Mouse (Mus musculus) lung, postnatal 36 days (tissue): ENCODE results near the gene Guca2b.

ENCODE experiments used
- DNase-seq: peaks from one replicate; pipeline ENCODE4 v3.0.0; 2022; ENCODE audit warnings: mixed read lengths

The Guca2b gene

GRCm38 (mm10) chr4:119658731-119659130, at the start of gene Guca2b:
Guca2b (minus strand) TSS chr4:119658954.
- no peak for DNase-seq

DNA sequence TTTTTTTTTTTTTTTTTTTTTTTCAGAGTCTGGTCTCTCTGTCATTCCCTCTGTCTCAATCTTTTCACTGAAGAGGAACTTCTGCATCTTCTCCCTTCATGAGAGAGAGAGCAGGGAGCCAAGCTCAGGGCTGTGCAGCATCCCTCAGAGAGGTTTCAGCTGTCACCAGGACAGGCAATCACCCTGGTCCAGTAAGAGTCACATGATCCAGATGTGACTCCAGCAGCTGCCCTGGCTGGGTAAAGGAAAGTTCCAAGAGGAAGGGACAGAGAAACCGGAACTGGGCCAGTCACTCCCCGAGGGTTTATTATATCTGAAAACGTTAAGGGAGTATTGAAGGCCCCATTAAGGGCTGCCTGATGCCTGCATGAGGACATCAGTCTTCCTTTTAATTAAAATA, 49.0 kb upstream of the Guca2b start:
- DNase-seq = peak; percentile 13

DNA sequence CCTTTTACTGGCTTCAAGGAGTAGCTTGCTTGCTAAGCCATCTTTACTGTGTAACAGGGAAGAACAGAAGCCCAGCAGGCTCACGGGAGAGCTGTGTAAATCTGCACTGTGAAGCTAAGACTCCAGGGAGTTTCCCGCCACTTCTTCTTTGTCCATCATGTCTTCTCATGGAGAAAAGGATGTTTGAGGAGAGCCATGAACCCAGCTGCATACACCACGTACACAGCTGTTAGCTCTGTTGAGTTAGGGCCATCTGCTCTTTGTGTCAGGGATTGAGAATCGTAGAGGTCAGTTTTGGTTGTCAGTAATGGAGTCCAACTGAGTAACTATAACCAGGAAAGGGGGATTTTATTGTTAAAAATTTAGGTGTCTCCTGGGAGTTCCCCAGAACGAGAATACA, 48.6 kb upstream of the Guca2b start:
- no peak for DNase-seq

DNA sequence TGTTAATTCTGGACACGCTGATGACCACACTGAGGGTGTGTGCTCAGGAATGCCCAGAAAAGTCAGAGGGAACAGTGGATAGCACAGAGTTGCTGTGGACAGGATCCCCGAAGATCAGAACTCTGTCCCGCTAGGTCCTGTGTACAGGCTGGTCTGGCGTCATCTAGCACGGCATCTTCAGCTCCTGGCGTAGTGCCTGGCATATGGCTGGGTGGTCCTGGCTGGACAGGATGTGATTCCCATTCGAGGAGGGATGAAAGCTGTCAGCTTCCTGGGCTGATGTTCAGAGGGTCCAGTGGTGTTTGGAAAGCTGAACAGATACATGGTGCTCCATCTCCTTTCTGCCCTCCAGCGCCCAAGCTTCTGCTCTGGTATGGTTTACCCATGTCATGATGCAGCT, 45.2 kb upstream of the Guca2b start:
- no peak for DNase-seq

DNA sequence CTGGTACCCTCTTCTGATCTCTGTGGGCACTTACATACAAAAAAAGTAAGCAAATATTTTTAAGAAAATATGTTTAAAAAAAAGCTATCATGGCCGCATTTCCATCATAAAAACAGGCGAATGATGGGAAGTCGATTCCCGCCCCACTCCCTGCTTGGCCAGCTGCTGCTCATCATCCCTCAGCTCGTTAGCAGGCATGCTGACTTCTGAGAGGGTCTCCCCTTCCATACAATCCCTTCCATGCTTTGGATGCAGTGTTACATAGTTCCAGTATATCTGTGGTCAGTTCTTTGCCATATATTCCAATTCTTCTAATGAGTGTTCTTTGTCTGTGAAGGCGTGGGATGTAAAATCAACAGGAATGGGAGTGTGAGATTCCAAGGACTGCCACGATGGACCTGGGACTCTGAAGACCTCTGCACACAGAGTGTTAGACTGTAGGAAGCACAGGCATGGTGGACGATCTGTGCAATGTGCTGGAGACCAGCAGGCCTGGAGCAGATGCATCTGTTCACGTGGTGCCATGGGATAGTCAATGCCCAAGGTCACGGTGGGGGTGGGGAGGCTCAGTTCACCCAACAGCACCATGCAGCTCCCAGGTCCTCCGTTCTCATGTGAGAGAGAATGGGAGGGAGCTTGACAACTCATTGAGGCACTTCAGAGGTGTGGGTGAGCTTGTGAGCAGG, 42.7 kb upstream of the Guca2b start:
- DNase-seq = no peak

DNA sequence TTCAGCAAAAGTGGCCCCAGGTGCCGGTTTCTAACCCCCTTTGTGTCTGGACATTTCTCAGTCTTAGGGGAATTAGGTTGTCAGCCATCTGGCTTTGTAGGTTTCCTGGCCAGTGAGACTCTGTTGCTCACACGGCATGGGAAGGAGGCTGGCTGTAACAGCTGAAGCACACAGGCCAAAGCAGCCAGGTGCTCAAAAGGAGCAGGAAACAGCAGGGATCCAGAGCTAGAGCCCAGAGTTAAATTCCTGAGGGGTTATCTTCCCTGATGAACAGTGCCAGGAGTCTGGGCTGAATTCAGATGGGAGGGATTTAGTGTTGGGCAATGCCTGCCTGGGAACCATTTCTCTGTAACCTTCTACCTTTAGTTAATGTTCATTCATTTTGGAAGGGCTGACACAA, 39.6 kb upstream of the Guca2b start:
- DNase-seq = no peak

DNA sequence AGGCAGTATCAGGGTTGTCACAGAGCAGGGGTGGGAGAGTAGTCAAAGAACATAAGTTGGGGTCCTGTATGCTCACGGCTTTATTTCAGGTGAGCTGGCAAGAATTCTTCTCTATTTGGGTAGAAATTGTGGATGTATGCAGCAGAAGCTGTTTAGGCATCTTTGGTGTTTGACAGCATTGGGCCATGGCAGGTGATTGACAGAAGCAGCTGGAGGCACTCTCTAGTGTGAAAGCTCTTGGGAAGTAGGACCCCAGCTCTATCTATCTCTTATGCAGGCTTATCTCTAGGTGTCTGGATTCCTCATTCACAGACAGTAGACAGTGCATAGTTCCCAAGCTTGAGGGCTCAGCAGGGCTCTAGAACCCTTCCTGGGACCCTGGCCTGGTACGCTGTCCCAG, 27.0 kb upstream of the Guca2b start:
- no peak for DNase-seq

GRCm38 (mm10) chr4:119682596-119682995, 23.8 kb upstream of the Guca2b start:
- DNase-seq = no peak

DNA sequence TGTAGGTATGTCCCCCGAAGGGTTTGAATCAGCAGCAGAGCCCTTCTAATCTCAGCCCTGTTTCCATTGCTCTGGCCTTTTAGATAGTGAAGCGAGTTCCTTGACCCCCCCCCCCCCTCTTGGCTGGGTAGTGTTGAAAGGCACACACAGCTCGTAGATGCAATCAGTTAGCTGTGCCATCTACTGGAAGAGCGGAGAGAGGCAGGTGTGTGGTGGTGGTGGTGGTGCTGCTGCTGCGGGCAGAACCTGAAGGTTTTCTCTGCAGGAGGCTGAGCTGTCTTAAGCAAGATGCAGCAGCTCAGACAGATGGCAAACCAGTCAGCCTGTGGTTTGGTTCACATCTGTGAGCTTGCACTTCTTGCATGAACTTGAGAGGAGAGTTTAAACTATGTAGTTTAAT, 13.9 kb upstream of the Guca2b start:
- DNase-seq = peak; percentile 20

GRCm38 (mm10) chr4:119671164-119671563, 12.4 kb upstream of the Guca2b start:
- DNase-seq = no peak

GRCm38 (mm10) chr4:119670736-119671135, 12.0 kb upstream of the Guca2b start:
- DNase-seq = no peak

DNA sequence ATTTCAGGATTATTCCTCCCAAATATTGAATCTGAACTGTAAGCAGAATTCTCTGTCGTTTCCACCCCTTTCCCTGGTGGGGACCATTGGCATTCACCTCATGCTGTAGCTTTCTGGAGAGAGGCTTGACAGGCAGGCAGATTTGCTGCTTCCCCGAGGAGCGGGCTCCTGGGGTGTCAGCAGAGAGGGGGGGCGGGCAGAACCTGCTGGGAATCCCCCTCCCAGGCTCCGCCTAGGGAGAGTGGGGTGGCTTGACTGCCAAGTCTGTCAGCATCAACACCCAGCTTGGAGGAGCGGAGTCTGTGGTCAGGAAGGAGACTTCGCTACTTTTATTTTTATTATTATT, 11.4 kb upstream of the Guca2b start:
- DNase-seq = no peak

GRCm38 (mm10) chr4:119669356-119670209, 10.8 kb upstream of the Guca2b start:
- DNase-seq = no peak

- no peak for DNase-seq
Observed at GRCm38 (mm10) chr4:119668596-119668995, 9.8 kb upstream of the Guca2b start.

DNA sequence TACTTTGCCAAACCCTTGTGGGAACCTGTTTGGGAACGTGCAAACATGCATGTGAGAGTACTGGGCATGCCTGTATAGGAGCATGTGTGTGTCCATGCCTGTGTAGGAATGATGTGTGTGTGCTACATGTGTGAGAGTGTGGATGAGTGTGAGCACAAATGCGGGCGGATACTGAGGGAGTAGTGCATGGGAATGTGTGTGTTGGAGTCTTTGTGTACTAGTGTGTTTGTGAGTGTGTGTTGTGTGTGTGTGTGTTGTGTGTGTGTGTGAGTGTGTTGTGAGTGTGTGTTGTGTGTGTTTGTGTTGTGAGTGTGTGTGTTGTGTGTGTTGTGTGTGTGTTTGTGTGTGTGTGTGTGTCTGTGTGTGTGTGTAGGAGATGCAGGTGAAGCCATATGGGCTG, 9.4 kb upstream of the Guca2b start:
- DNase-seq = no peak

GRCm38 (mm10) chr4:119667454-119667853, 8.7 kb upstream of the Guca2b start:
- peak; percentile 42 for DNase-seq

DNA sequence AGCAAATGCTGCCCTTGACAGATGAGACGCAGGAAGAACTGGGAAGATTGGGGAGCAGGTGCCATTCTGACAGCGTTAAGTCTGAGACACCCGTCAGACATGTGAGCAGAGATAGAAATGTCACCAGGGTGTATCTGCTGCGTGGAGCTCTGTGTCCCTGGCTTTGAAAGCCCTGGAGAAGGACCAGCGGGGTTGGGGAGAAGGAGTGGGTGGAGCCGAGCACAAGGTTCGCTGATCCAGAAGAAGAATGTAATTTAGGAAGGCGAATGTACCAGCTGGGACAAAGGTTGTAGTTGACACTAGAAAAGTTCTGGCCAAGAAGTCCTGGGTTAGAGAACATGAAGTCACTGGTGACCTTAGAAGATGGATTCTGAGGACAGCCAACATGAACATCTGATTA, 7.4 kb upstream of the Guca2b start:
- peak; percentile 10 for DNase-seq

DNA sequence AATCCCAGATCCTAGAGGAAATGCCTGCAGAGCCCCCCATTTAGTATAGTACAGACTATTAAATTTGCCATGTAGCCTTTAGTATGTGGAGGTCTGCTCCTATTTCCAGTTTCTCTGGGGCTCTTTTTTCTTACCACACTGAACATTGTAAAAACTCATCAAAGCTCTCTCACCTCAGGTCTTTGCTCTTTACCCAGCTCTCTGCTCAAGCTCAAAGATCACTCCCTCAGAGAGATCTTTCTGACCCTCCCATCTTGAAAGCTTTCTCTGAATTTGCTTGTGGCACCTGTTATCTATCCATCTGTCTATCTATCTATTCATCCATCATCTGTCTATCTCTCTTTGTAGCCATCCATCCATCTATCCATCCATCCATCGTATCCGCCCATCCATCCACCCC, 6.4 kb upstream of the Guca2b start:
- no peak for DNase-seq

DNA sequence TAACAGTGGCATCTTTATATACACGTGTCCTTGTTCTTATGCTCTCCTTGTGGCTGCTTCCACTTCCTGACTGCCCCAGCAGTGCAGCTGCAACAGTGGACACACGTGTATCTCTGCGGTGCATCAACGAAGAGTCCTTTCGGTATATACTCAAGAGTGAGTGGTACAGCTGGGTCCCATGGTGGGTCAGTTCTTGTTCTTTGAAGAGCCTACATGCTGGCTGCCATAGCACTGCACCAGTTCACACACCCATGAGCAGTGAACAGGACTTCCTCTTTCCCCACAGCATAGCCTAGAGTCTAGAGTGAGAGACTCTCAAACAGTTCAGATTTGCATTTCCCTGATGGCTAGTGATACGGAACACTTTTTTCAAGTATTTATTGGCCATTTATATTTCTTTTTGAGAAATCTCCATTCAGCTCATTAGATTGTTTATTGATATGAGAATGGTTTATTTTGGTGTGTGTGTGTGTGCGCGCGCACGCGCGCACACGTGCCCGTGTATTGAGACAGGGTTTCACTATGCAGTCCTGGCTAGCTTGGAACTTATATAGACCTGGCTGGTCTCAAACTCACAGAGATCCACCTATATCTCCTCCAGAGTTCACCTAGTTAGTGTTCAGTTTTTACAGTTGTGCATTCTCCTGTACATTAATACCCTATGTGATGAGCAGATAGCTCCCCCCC, 4.8 kb upstream of the Guca2b start:
- DNase-seq = no peak

DNA sequence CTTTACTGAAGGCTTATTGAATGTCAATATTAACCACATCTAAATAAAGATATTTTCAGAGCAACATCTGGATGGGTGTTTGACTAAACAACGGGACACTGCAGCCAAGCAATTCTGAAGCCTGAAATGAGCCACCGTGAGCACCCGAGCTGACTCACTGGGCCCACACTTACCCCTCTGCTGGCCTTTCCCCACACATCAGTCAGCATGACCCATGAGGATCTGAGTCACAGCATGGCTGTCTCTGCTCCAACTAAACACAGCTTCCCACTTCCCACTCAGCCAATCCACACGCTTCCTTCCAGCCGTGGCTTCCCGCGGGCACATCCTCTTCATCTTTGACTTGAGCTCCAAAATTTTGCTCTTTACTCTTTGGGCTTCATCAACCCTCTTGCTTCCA, 4.2 kb upstream of the Guca2b start:
- DNase-seq = no peak

DNA sequence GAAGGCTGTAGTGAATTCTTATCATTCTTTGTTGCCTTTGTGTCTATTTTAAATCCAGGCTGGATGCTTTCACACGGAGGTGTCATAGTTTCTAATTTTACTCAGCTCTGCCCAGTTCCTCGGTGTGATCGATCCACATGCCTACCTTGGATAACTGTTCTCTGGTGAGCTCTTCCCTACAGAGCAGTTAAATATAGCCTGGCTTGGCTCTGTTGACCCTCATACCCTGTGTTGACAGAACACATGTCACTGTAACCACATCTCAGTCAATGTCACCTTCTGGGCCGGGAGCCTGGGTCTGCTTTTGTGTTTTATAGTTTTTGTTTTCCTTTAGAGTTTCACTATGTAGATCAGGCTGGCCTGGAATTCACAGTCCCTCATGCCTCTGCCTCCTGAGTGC, 3.4 kb upstream of the Guca2b start:
- no peak for DNase-seq

DNA sequence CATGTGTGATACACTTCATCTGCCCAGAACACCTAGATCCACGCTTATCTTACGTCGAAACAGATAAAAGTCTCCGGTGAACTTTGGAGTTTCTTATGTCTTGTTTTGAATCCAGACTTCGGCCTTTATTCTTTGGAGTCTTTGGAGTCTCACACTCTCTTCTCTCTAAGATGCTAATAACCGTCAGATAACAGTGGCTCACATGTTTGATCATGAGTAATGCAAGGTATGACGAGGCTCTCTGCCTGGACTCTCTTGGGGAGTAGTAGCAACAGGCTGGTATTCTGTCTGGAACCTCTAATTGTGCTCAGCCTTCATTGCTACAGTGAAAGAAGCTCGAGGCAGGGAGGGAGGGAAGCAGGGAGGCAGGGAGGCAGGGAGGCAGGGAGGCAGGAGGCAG, 1.3 kb upstream of the Guca2b start:
- no peak for DNase-seq

GRCm38 (mm10) chr4:119658246-119658645, 508 bp downstream of the Guca2b start:
- no peak for DNase-seq

- no peak for DNase-seq
Observed at GRCm38 (mm10) chr4:119657011-119657410, 1.7 kb downstream of the Guca2b start.
